Mouse (Mus musculus): ENCODE measurements at regions not wholly inside any gene's neighbourhood (a gene's known extent, or its start where the extent isn't known, plus 50 kb on each side); places are given as distances from the start of the nearest gene placed in this dataset.

- peak; percentile 33 for DNase-seq
These were observed 258.7 kb upstream of the Rbms1 start for GRCm38 (mm10) chr2:61221676-61222075.

GRCm38 (mm10) chr2:61221157-61221556 is 258.2 kb upstream of the Rbms1 start:
- no peak for DNase-seq

GRCm38 (mm10) chr2:61213951-61214350 is 251.0 kb upstream of the Rbms1 start:
- no peak for DNase-seq

GRCm38 (mm10) chr2:61201387-61201786 is 238.4 kb upstream of the Rbms1 start:
- no peak for DNase-seq

- DNase-seq, result no peak
These were observed 231.0 kb upstream of the Rbms1 start for GRCm38 (mm10) chr2:61193976-61194375.

GRCm38 (mm10) chr2:61182424-61182979 is 219.5 kb upstream of the Rbms1 start:
- DNase-seq, result no peak

- no peak for DNase-seq
These were observed 214.8 kb upstream of the Rbms1 start for GRCm38 (mm10) chr2:61177801-61178200.

- peak; percentile 9 for DNase-seq
These were observed 213.8 kb upstream of the Rbms1 start for GRCm38 (mm10) chr2:61176807-61177206.

- DNase-seq, result no peak
These were observed 210.6 kb upstream of the Rbms1 start for GRCm38 (mm10) chr2:61173581-61173980.

- DNase-seq, result no peak
These were observed 198.3 kb upstream of the Rbms1 start for GRCm38 (mm10) chr2:61161336-61161735.

GRCm38 (mm10) chr2:61159761-61160160 is 196.8 kb upstream of the Rbms1 start:
- DNase-seq, result no peak

- peak; percentile 52 for DNase-seq
These were observed 176.1 kb upstream of the Rbms1 start for GRCm38 (mm10) chr2:61138998-61139631.

- no peak for DNase-seq
These were observed 175.6 kb upstream of the Rbms1 start for GRCm38 (mm10) chr2:61138625-61138997.

- DNase-seq, result no peak
These were observed 174.4 kb upstream of the Rbms1 start for GRCm38 (mm10) chr2:61137378-61137777.

GRCm38 (mm10) chr2:61136926-61137325 is 173.9 kb upstream of the Rbms1 start:
- DNase-seq, result peak; percentile 20

- no peak for DNase-seq
These were observed 160.2 kb upstream of the Rbms1 start for GRCm38 (mm10) chr2:61123046-61123806.

GRCm38 (mm10) chr2:61121281-61121680 is 158.3 kb upstream of the Rbms1 start:
- no peak for DNase-seq

GRCm38 (mm10) chr2:61114620-61115019 is 151.6 kb upstream of the Rbms1 start:
- DNase-seq, result no peak

- no peak for DNase-seq
These were observed 150.9 kb upstream of the Rbms1 start for GRCm38 (mm10) chr2:61113916-61114315.

GRCm38 (mm10) chr2:61110591-61110990 is 147.6 kb upstream of the Rbms1 start:
- peak; percentile 10 for DNase-seq

GRCm38 (mm10) chr2:61109564-61109963 is 146.6 kb upstream of the Rbms1 start:
- no peak for DNase-seq

- DNase-seq, result no peak
These were observed 142.2 kb upstream of the Rbms1 start for GRCm38 (mm10) chr2:61105169-61105568.

GRCm38 (mm10) chr2:61100854-61101253 is 137.9 kb upstream of the Rbms1 start:
- DNase-seq, result no peak

- DNase-seq, result no peak
These were observed 125.5 kb upstream of the Rbms1 start for GRCm38 (mm10) chr2:61088501-61088900.
